ENCODE assay signal across 7 mouse cellular contexts in genomic region chr1:121653901-121654300, GRCm38 (mm10).
"Had no signal": no experiment of that assay in that cellular context is flagged by ENCODE, and none has a peak within 500 bp of the region (broad histone marks: within the 10 kb centered on the region; RNA-seq: fewer than 3 reads in every experiment).

No protein-coding gene starts in this region.

- ATAC-seq: lung, postnatal 0 days; midbrain, embryonic 13.5 days had no signal

- DNase-seq: kidney, adult 8-10 months; kidney, postnatal 25 days; lung, adult 2 months; lung, postnatal 36 days; thymus, postnatal 4 days had no signal
